Mouse (Mus musculus): ENCODE measurements around the gene Srcin1. TPM values are rescaled to one million over a fixed set of nuclear protein-coding genes. Genes with fewer than 3 reads are reported as not detected.

Gene Srcin1
- total and polyA plus RNA-seq, 2 experiments from 2014 or later = not detected

DNA sequence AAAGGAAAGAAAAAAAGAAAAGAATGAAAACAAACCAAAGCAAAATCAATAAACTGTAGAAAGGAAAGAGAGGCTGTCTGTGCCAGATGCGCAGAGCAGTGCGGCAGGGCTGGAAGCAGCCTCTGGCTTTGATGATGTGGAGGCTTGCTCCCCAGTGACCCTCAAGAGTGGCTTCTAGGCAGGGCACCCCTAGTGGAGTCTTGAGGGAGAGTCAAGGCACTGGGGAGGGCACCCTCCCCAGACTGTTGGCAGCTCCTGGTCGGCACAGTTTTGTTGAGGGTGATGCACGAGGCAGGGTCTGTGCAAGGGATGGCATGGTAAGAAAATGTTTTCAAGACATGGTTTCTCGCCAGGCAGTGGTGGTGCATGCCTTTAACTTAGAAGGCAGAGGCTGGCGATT lies 113.4 kb downstream of the Srcin1 start:
- no peak overlapping the region for H3K27ac ChIP-seq (ENCODE audit: low read depth)
- no peaks in the 10 kb centered on the region for H3K9me3 ChIP-seq (replicated peaks; ENCODE audit: control insufficient read depth, low read length)
- no peaks in the 10 kb centered on the region for H3K4me1 ChIP-seq (ENCODE audit: control insufficient read depth, insufficient read depth)
- no peaks in the 10 kb centered on the region for H3K27me3 ChIP-seq (ENCODE audit: control insufficient read depth, insufficient read depth, low read length)
- DNase-seq (ENCODE audit: low spot score) = no peak
- no peak overlapping the region for H3K4me3 ChIP-seq (ENCODE audit: low read depth, low read length)
- no peak overlapping the region for H3K9ac ChIP-seq (replicated peaks; ENCODE audit: low read depth, low read length)
- H3K36me3 ChIP-seq (replicated peaks; ENCODE audit: control insufficient read depth, insufficient read depth, low read length) = peaks cover 97% of the 10 kb centered on the region
- TF ChIP-seq CTCF (IDR thresholded peaks at IDR 0.05; ENCODE audit: low read depth) (no peak), EP300 (IDR thresholded peaks at IDR 0.05; ENCODE audit: low read depth) (no peak)
- no peak overlapping the region for H3K4me2 ChIP-seq (ENCODE audit: low read depth, low read length)
- ATAC-seq (ENCODE audit: insufficient read depth, low read depth) = no peak
- 83% methylated on average over 6 of the region's 6 CpGs for WGBS

GRCm38 (mm10) chr11:97461307-97461820 lies 114.6 kb downstream of the Srcin1 start:
- no peak for TF ChIP-seq EP300 (IDR thresholded peaks at IDR 0.05; ENCODE audit: low read depth)
- TF ChIP-seq CTCF (IDR thresholded peaks at IDR 0.05; ENCODE audit: low read depth) = no peak
- Histone ChIP-seq H3K36me3 (replicated peaks; ENCODE audit: control insufficient read depth, insufficient read depth, low read length) (peaks cover 97% of the 10 kb centered on the region), H3K27me3 (ENCODE audit: control insufficient read depth, insufficient read depth, low read length) (no peaks in the 10 kb centered on the region), H3K4me2 (ENCODE audit: low read depth, low read length) (no peak overlapping the region), H3K9me3 (replicated peaks; ENCODE audit: control insufficient read depth, low read length) (no peaks in the 10 kb centered on the region), H3K27ac (ENCODE audit: low read depth) (no peak overlapping the region), H3K4me3 (ENCODE audit: low read depth, low read length) (no peak overlapping the region), H3K9ac (replicated peaks; ENCODE audit: low read depth, low read length) (no peak overlapping the region), H3K4me1 (ENCODE audit: control insufficient read depth, insufficient read depth) (no peaks in the 10 kb centered on the region)
- no peak for ATAC-seq (ENCODE audit: insufficient read depth, low read depth)
- DNase-seq (ENCODE audit: low spot score) = no peak
- 97% methylated on average over 3 of the region's 3 CpGs for WGBS

Other genes with a start within 250 kb of the Srcin1 start
- gene Gpr179, start 224.1 kb downstream of the Srcin1 start, total RNA-seq (2014; rRNA removed; ENCODE audit: low replicate concordance) = 0.12 TPM in 1 of 2 replicates, not detected in the other
- not detected in 2 replicates for gene Gpr179, start 224.1 kb downstream of the Srcin1 start, polyA plus RNA-seq (2015; fragmentation: Nextera tagmentation; extraction: Ambion mirVana)
- gene Socs7, start 213.6 kb downstream of the Srcin1 start, total RNA-seq (2014; rRNA removed; ENCODE audit: low replicate concordance) = 15.4 and 20.7 TPM in 2 replicates
- gene Socs7, start 213.6 kb downstream of the Srcin1 start, polyA plus RNA-seq (2015; fragmentation: Nextera tagmentation; extraction: Ambion mirVana) = 1.6 and 2.1 TPM in 2 replicates
- gene Arhgap23, start 160.7 kb downstream of the Srcin1 start, total RNA-seq (2014; rRNA removed; ENCODE audit: low replicate concordance) = 44.0 and 53.5 TPM in 2 replicates
- gene Arhgap23, start 160.7 kb downstream of the Srcin1 start, polyA plus RNA-seq (2015; fragmentation: Nextera tagmentation; extraction: Ambion mirVana) = 3.7 and 3.8 TPM in 2 replicates
- gene 4933428G20Rik, start 75.8 kb downstream of the Srcin1 start, total RNA-seq (2014; rRNA removed; ENCODE audit: low replicate concordance) = not detected in 2 replicates
- gene 4933428G20Rik, start 75.8 kb downstream of the Srcin1 start, polyA plus RNA-seq (2015; fragmentation: Nextera tagmentation; extraction: Ambion mirVana) = 0.45 TPM in 2 replicates
- 3.6 and 6.0 TPM in 2 replicates for gene Epop, start 53.5 kb upstream of the Srcin1 start, total RNA-seq (2014; rRNA removed; ENCODE audit: low replicate concordance)
- 0.15 and 0.32 TPM in 2 replicates for gene Epop, start 53.5 kb upstream of the Srcin1 start, polyA plus RNA-seq (2015; fragmentation: Nextera tagmentation; extraction: Ambion mirVana)
- gene Mllt6, start 87.2 kb upstream of the Srcin1 start, total RNA-seq (2014; rRNA removed; ENCODE audit: low replicate concordance) = 45.2 and 46.1 TPM in 2 replicates
- 1.6 and 1.7 TPM in 2 replicates for gene Mllt6, start 87.2 kb upstream of the Srcin1 start, polyA plus RNA-seq (2015; fragmentation: Nextera tagmentation; extraction: Ambion mirVana)
- gene Cisd3, start 109.6 kb upstream of the Srcin1 start, total RNA-seq (2014; rRNA removed; ENCODE audit: low replicate concordance) = 46.1 and 50.8 TPM in 2 replicates
- gene Cisd3, start 109.6 kb upstream of the Srcin1 start, polyA plus RNA-seq (2015; fragmentation: Nextera tagmentation; extraction: Ambion mirVana) = 125 and 135 TPM in 2 replicates
- 1.1 and 3.6 TPM in 2 replicates for gene Pcgf2, start 124.3 kb upstream of the Srcin1 start, total RNA-seq (2014; rRNA removed; ENCODE audit: low replicate concordance)
- gene Pcgf2, start 124.3 kb upstream of the Srcin1 start, polyA plus RNA-seq (2015; fragmentation: Nextera tagmentation; extraction: Ambion mirVana) = 6.0 and 7.1 TPM in 2 replicates
- gene Psmb3, start 127.2 kb upstream of the Srcin1 start, total RNA-seq (2014; rRNA removed; ENCODE audit: low replicate concordance) = 486 and 592 TPM in 2 replicates
- gene Psmb3, start 127.2 kb upstream of the Srcin1 start, polyA plus RNA-seq (2015; fragmentation: Nextera tagmentation; extraction: Ambion mirVana) = 495 and 503 TPM in 2 replicates
- 12.6 and 12.7 TPM in 2 replicates for gene Pip4k2b, start 168.5 kb upstream of the Srcin1 start, total RNA-seq (2014; rRNA removed; ENCODE audit: low replicate concordance)
- gene Pip4k2b, start 168.5 kb upstream of the Srcin1 start, polyA plus RNA-seq (2015; fragmentation: Nextera tagmentation; extraction: Ambion mirVana) = 0.79 and 0.95 TPM in 2 replicates
- gene Cwc25, start 190.4 kb upstream of the Srcin1 start, total RNA-seq (2014; rRNA removed; ENCODE audit: low replicate concordance) = 3.2 and 3.5 TPM in 2 replicates
- gene Cwc25, start 190.4 kb upstream of the Srcin1 start, polyA plus RNA-seq (2015; fragmentation: Nextera tagmentation; extraction: Ambion mirVana) = 7.7 and 8.2 TPM in 2 replicates
- gene 1700001P01Rik, start 199.7 kb upstream of the Srcin1 start, total RNA-seq (2014; rRNA removed; ENCODE audit: low replicate concordance) = not detected in 2 replicates
- gene 1700001P01Rik, start 199.7 kb upstream of the Srcin1 start, polyA plus RNA-seq (2015; fragmentation: Nextera tagmentation; extraction: Ambion mirVana) = not detected in 2 replicates
- gene Rpl23, start 206.3 kb upstream of the Srcin1 start, total RNA-seq (2014; rRNA removed; ENCODE audit: low replicate concordance) = 192 and 208 TPM in 2 replicates
- 394 and 409 TPM in 2 replicates for gene Rpl23, start 206.3 kb upstream of the Srcin1 start, polyA plus RNA-seq (2015; fragmentation: Nextera tagmentation; extraction: Ambion mirVana)
- gene Lasp1, start 222.8 kb upstream of the Srcin1 start, total RNA-seq (2014; rRNA removed; ENCODE audit: low replicate concordance) = 34.2 and 45.7 TPM in 2 replicates
- gene Lasp1, start 222.8 kb upstream of the Srcin1 start, polyA plus RNA-seq (2015; fragmentation: Nextera tagmentation; extraction: Ambion mirVana) = 26.5 and 27.8 TPM in 2 replicates

Data from heart, postnatal 0 days (tissue).